Mouse (Mus musculus) lung, postnatal 0 days (tissue): ENCODE data around the gene Cul9.

Experiments
- CTCF ChIP-seq: IDR thresholded peaks from 2 replicates; pipeline ENCODE4 v1.5.1; 2016; ENCODE audit warnings: antibody characterized with exemption, mild to moderate bottlenecking
- EP300 ChIP-seq: IDR thresholded peaks from 2 replicates; pipeline ENCODE4 v1.6.1; 2016; ENCODE audit warnings: antibody characterized with exemption, mild to moderate bottlenecking, control low read depth

DNA sequence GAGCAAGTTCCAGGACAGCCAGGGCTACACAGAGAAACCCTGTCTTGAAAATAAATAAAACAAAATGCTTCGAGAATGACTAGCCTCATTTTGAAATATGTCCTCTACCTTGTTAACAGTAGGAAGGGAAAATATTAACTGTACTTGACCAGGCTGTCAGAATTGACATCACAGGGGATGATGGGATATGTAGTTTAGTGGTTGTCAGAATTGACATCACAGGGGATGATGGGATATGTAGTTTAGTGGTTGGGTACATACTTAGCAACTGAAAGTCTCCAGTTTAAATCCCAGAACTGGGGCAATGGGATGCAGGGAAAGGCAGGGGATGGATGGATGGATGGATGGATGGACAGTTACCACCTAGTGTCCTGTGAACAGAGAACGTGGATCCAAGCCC lies 32.9 kb downstream of the Cul9 start:
- no peak for TF ChIP-seq EP300
- TF ChIP-seq CTCF = no peak
